Mouse (Mus musculus): ENCODE data around the gene Ankrd40. TPM values are rescaled to one million over a fixed set of nuclear protein-coding genes. Genes with fewer than 3 reads are reported as not detected.

Ankrd40 gene
- polyA plus RNA-seq, 1 experiment from 2014 or later = 20.4 TPM

DNA sequence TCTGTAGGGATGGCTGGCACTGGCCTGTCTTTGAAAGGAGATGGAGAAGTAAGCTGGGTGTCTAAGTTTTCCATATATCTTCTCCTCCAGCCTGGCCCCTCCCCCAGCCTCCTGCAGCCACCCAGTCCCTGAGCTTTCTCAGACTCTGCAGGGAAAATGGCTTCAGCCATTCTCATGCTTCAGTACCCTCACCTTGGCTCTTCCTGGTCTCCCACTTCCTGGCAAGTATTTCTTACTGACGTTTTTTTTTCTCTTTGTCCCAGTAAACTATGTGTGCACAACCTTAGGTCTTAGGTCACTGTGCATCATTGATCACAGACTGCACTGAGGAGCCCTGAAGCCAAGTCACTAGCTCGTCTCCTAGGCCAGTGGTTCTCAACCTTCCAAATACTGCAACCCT is 51.3 kb downstream of the Ankrd40 start:
- H3K36me3 ChIP-seq (ENCODE audit: control insufficient read depth, insufficient read depth, low read length) = no peaks in the 10 kb centered on the region
- no peak overlapping the region for H3K4me3 ChIP-seq (ENCODE audit: low read depth, low read length)
- no peak for DNase-seq (ENCODE audit: low spot score)
- no peak overlapping the region for H3K27ac ChIP-seq (ENCODE audit: low read depth)
- ATAC-seq (replicated peaks; ENCODE audit: low FRiP score, low TSS enrichment, low read depth) = no peak
- H3K4me1 ChIP-seq (replicated peaks; ENCODE audit: control insufficient read depth, insufficient read depth, low read length) = no peaks in the 10 kb centered on the region
- H3K4me2 ChIP-seq (ENCODE audit: low read length) = no peak overlapping the region
- H3K9me3 ChIP-seq (ENCODE audit: control insufficient read depth, low read length) = no peaks in the 10 kb centered on the region
- H3K9ac ChIP-seq (ENCODE audit: low read length) = no peak overlapping the region
- no peaks in the 10 kb centered on the region for H3K27me3 ChIP-seq (replicated peaks; ENCODE audit: control insufficient read depth, insufficient read depth, low read length)
- 36% methylated on average over 2 of the region's 2 CpGs for WGBS

DNA sequence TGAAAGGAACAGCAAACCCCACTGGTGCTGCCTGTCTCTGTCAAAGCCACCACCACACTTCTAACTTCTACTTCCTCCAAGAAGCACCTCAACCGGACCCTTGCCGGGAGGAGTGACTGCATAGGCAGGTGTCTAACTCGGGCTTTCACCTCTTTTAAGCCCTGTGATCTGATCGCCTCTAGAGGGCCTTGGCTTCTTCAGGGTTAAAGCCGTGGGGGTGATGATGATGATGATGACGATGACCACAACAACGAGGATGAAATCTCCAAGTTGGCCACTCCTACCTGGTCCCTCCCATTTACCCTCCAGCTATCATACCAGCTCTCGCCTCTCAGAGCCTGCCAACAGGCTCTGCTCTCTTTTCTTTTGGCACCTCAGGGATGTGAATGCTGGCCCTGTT is 51.9 kb downstream of the Ankrd40 start:
- no peaks in the 10 kb centered on the region for H3K9me3 ChIP-seq (ENCODE audit: control insufficient read depth, low read length)
- no peak overlapping the region for H3K9ac ChIP-seq (ENCODE audit: low read length)
- H3K27me3 ChIP-seq (replicated peaks; ENCODE audit: control insufficient read depth, insufficient read depth, low read length) = no peaks in the 10 kb centered on the region
- no peak for DNase-seq (ENCODE audit: low spot score)
- H3K4me3 ChIP-seq (ENCODE audit: low read depth, low read length) = no peak overlapping the region
- ATAC-seq (replicated peaks; ENCODE audit: low FRiP score, low TSS enrichment, low read depth) = no peak
- WGBS = 62% methylated on average over 8 of the region's 8 CpGs
- 0 out of 2 replicates have a peak, but pooled peaks cover 1% of the 10 kb centered on the region for H3K4me1 ChIP-seq (replicated peaks; ENCODE audit: control insufficient read depth, insufficient read depth, low read length)
- H3K4me2 ChIP-seq (ENCODE audit: low read length) = no peak overlapping the region
- no peaks in the 10 kb centered on the region for H3K36me3 ChIP-seq (ENCODE audit: control insufficient read depth, insufficient read depth, low read length)
- no peak overlapping the region for H3K27ac ChIP-seq (ENCODE audit: low read depth)

DNA sequence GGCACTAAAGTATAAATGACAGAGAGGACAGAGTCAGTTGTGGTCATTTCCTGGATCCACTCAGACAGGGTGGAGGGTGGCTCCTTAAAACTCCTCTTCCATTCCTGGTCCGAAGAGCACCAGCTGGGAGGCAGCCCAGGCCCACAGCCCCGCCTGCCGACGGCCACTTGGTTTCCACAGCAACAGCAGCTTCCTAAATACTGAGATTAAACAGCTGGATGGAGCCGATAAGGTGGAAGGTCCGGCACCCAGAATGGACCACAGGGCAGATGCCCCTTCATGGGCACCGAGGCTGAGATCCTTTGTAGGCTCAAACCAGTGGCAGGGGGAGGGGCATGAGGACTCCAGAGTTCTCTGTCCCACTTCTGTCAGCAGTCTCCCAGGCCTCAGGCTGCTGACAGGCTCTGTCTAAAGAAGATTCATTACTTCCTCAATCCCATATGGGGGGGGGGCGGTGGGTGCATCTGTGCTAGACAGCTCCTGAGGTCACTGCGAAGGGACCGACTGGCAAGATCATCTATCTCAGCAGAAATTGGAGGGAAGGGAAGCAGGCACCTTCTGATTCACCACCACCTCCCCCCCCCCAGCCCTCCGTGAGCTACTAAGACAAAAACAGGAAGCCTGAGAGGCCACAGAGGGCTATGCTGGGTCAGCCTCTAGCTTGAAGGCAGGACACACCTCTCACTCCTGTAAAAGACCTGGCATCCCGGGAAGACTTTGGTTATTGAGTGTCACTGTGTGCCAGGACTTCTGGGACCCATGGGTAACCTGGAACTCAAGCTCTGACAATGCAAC is 58.4 kb downstream of the Ankrd40 start:
- peaks cover 21% of the 10 kb centered on the region for H3K4me1 ChIP-seq (replicated peaks; ENCODE audit: control insufficient read depth, insufficient read depth, low read length)
- H3K9me3 ChIP-seq (ENCODE audit: control insufficient read depth, low read length) = no peaks in the 10 kb centered on the region
- 12% methylated on average over 12 of the region's 12 CpGs for WGBS
- no peak overlapping the region for H3K4me3 ChIP-seq (ENCODE audit: low read depth, low read length)
- H3K27ac ChIP-seq (ENCODE audit: low read depth) = peak overlapping the region; percentile 49
- no peaks in the 10 kb centered on the region for H3K27me3 ChIP-seq (replicated peaks; ENCODE audit: control insufficient read depth, insufficient read depth, low read length)
- 0 out of 2 replicates have a peak overlapping the region, but pooled peaks have one; percentile 17 for H3K9ac ChIP-seq (ENCODE audit: low read length)
- ATAC-seq (replicated peaks; ENCODE audit: low FRiP score, low TSS enrichment, low read depth) = peak; percentile 61
- peak; percentile 76 for DNase-seq (ENCODE audit: low spot score)
- no peaks in the 10 kb centered on the region for H3K36me3 ChIP-seq (ENCODE audit: control insufficient read depth, insufficient read depth, low read length)
- H3K4me2 ChIP-seq (ENCODE audit: low read length) = peak overlapping the region; percentile 37

DNA sequence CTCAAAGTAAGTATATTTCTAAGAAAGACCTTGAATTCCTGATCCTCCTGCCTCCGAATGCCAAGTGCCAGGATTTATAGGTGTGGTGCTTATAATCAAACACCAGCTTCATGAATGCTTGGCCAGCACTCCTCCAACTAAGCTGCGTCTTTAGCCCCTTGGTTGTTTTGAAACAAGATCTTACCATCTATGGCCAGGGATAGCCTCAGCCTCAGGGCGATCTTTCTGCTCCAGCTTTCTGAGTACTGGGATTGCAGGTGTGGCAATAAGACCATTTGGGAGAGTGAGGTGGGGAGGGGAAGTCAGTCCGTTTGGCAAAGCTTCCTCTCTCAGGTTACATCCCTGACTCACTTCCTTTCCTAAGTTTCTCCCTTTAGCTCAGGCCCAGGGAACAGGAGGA is 60.0 kb downstream of the Ankrd40 start:
- Histone ChIP-seq H3K9ac (ENCODE audit: low read length) (no peak overlapping the region), H3K4me3 (ENCODE audit: low read depth, low read length) (no peak overlapping the region), H3K4me1 (replicated peaks; ENCODE audit: control insufficient read depth, insufficient read depth, low read length) (peaks cover 26% of the 10 kb centered on the region), H3K27ac (ENCODE audit: low read depth) (no peak overlapping the region), H3K4me2 (ENCODE audit: low read length) (no peak overlapping the region), H3K9me3 (ENCODE audit: control insufficient read depth, low read length) (no peaks in the 10 kb centered on the region), H3K27me3 (replicated peaks; ENCODE audit: control insufficient read depth, insufficient read depth, low read length) (no peaks in the 10 kb centered on the region), H3K36me3 (ENCODE audit: control insufficient read depth, insufficient read depth, low read length) (no peaks in the 10 kb centered on the region)
- ATAC-seq (replicated peaks; ENCODE audit: low FRiP score, low TSS enrichment, low read depth) (no peak), DNase-seq (ENCODE audit: low spot score) (no peak)
- 59% methylated on average over 4 of the region's 4 CpGs for WGBS

DNA sequence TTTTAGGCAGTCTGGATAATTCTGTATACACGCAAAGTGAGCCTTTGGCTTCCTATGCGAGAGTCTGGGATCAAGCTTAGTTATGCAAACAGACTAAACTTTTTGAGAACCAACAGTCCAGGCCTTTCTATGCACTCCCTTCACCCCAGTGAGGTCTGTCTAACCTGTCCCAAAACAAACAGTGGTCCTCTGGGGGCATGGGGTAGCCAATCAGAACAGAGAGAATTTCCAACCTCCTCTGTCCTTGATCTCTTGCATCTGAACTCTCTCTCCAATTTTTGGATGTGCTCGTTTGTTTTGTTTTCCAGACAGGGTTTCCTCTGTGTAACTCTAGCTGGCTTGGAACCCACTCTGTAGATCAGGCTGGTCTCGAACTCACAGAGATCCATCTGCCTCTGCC is 61.2 kb downstream of the Ankrd40 start:
- no peak for ATAC-seq (replicated peaks; ENCODE audit: low FRiP score, low TSS enrichment, low read depth)
- WGBS = 76% methylated on average over 4 of the region's 4 CpGs

DNA sequence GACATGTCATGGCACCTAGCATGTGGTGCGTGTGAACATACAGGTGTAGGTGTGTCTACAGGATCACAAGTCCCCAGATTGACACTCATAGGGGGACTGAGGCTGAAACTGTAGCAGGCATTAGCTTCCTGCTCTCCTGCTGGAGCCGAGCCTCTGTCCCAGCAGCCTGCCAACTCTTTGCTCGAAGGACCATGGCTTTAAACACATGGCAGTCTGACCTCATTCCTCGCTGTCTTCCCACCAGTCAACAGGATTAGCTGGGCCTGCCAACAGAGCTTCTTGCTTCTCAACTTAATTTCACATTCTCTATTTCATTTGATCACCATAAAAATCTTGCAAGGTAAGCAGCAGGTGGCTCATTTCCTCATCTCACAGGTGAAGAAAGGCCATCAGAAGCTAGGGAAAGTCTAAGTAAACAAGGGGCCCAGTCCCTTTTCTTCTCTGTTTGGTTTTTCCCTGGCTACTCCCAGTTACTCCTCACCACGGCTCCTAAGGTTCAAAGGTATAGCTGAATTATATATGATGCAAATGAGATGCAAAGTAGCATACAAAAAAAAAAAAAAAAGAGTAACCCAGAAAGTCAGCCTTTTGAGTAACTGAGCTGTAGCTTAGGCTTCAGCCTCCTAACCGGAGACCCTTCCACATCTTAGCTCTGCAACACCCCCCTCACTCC is 62.1 kb downstream of the Ankrd40 start:
- Histone ChIP-seq H3K4me3 (ENCODE audit: low read depth, low read length) (no peak overlapping the region), H3K4me2 (ENCODE audit: low read length) (no peak overlapping the region), H3K36me3 (ENCODE audit: control insufficient read depth, insufficient read depth, low read length) (no peaks in the 10 kb centered on the region), H3K27ac (ENCODE audit: low read depth) (no peak overlapping the region), H3K9me3 (ENCODE audit: control insufficient read depth, low read length) (no peaks in the 10 kb centered on the region), H3K27me3 (replicated peaks; ENCODE audit: control insufficient read depth, insufficient read depth, low read length) (no peaks in the 10 kb centered on the region), H3K9ac (ENCODE audit: low read length) (no peak overlapping the region), H3K4me1 (replicated peaks; ENCODE audit: control insufficient read depth, insufficient read depth, low read length) (peaks cover 23% of the 10 kb centered on the region)
- DNase-seq (ENCODE audit: low spot score) (no peak), ATAC-seq (replicated peaks; ENCODE audit: low FRiP score, low TSS enrichment, low read depth) (no peak)
- WGBS = 51% methylated on average over 6 of the region's 6 CpGs

More for the DNA sequence above, 61.2 kb downstream of the Ankrd40 start:
- Histone ChIP-seq H3K4me2 (ENCODE audit: low read length) (no peak overlapping the region), H3K27ac (ENCODE audit: low read depth) (no peak overlapping the region), H3K9ac (ENCODE audit: low read length) (no peak overlapping the region), H3K4me1 (replicated peaks; ENCODE audit: control insufficient read depth, insufficient read depth, low read length) (peaks cover 26% of the 10 kb centered on the region), H3K9me3 (ENCODE audit: control insufficient read depth, low read length) (no peaks in the 10 kb centered on the region), H3K4me3 (ENCODE audit: low read depth, low read length) (no peak overlapping the region), H3K27me3 (replicated peaks; ENCODE audit: control insufficient read depth, insufficient read depth, low read length) (no peaks in the 10 kb centered on the region), H3K36me3 (ENCODE audit: control insufficient read depth, insufficient read depth, low read length) (no peaks in the 10 kb centered on the region)
- DNase-seq (ENCODE audit: low spot score) = no peak

DNA sequence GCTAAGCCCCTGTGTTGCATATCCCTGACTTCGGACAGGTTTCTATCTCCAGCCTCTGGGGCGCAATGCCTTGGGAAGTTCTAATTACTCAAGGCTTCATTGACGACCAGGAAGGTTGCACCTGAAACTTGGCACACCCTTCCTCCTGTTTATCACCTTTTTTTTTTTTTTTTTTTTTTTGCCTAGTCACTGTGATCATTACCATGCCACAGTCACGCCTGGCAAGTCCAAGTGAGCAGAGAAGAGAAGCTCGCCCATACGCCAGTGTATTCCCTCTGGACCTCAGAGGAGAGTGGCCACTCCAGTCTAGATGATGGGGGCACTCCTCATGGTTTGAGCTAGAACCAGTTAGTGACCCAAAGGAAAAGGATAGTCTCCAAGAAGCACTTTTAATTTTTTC is 63.0 kb downstream of the Ankrd40 start:
- ATAC-seq (replicated peaks; ENCODE audit: low FRiP score, low TSS enrichment, low read depth) = no peak
- no peak for DNase-seq (ENCODE audit: low spot score)
- no peak overlapping the region for H3K27ac ChIP-seq (ENCODE audit: low read depth)
- H3K27me3 ChIP-seq (replicated peaks; ENCODE audit: control insufficient read depth, insufficient read depth, low read length) = no peaks in the 10 kb centered on the region
- no peak overlapping the region for H3K9ac ChIP-seq (ENCODE audit: low read length)
- H3K36me3 ChIP-seq (ENCODE audit: control insufficient read depth, insufficient read depth, low read length) = no peaks in the 10 kb centered on the region
- peaks cover 13% of the 10 kb centered on the region for H3K4me1 ChIP-seq (replicated peaks; ENCODE audit: control insufficient read depth, insufficient read depth, low read length)
- WGBS = 93% methylated on average over 6 of the region's 6 CpGs
- no peak overlapping the region for H3K4me3 ChIP-seq (ENCODE audit: low read depth, low read length)
- no peak overlapping the region for H3K4me2 ChIP-seq (ENCODE audit: low read length)
- no peaks in the 10 kb centered on the region for H3K9me3 ChIP-seq (ENCODE audit: control insufficient read depth, low read length)

Measured in intestine, embryonic 14.5 days (tissue).